Mouse (Mus musculus) effector memory CD4-positive, alpha-beta T cell, adult 7 months (primary cell): Measurements from ENCODE around the gene Atp23. TPM values are rescaled to one million over a fixed set of nuclear protein-coding genes. Genes with fewer than 3 reads are reported as not detected.

Experiments
- polyA plus RNA-seq: library from polyadenylated mRNA; unstranded; fragments of 100-300 nt; shearing (Covaris generic); gene quantifications from one replicate; pipeline ENCODE4 v1.2.1, GENCODE M21; 2017

The Atp23 gene
- polyA plus RNA-seq = 7.2 TPM

DNA sequence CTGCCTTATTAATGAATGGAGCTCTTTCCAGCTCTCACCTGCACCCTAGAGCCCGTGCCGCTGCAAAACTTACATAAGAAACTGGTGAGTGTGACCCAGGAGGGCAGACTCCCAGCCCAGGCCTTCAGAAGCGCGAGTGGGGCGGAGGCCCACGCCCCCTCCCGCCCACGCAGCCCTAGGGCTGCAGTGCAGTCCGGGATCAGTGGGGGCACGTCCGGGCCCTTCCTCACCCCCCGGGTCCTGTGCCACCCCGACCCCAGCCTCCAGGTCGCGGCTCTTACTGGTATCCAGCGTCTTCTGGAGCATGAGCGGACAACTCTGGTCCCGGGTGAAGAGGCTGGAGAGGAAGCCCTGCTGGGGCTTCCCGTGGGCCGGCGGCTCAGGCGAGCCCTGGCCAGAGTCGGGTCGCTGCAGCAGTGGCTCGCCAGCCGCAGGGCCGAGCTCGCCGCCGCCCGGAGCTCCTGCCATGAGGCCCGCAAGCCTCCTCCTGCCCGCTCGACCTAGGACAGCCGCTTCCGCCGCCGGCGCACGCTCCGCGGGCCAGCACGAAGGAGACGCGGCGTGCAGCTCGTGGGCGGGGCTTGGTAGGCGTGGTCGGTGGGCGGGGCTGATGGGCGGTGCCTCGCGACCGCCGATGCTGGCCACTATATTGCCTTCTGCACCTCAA is at the start of gene Atp23:
Gene Atp23 (minus strand): TSS at position 535 of the 667 bp plus-strand sequence.

Other genes starting within 250 kb of the Atp23 start
- 38.2 TPM for gene Ctdsp2, start 77.4 kb upstream of the Atp23 start, polyA plus RNA-seq
- not detected for gene Avil, start 99.4 kb upstream of the Atp23 start, polyA plus RNA-seq
- 21.8 TPM for gene Tsfm, start 129.5 kb upstream of the Atp23 start, polyA plus RNA-seq
- 15.7 TPM for gene Mettl1, start 140.1 kb upstream of the Atp23 start, polyA plus RNA-seq
- 0.60 TPM for gene Eef1akmt3, start 140.2 kb upstream of the Atp23 start, polyA plus RNA-seq
- not detected for gene Cyp27b1, start 146.9 kb upstream of the Atp23 start, polyA plus RNA-seq
- 1.4 TPM for gene March9, start 158.8 kb upstream of the Atp23 start, polyA plus RNA-seq
- 188 TPM for gene Cdk4, start 162.2 kb upstream of the Atp23 start, polyA plus RNA-seq
- 142 TPM for gene Tspan31, start 168.9 kb upstream of the Atp23 start, polyA plus RNA-seq
- gene Agap2, start 173.9 kb upstream of the Atp23 start, polyA plus RNA-seq = 13.2 TPM
- 197 TPM for gene Os9, start 219.8 kb upstream of the Atp23 start, polyA plus RNA-seq